ENCODE assay signal across 1 mouse cellular context in genomic region chr4:136174216-136175193, GRCm38 (mm10).
TF ChIP-seq lines count a peak whose summit lies in the region.

No protein-coding gene starts in this region.

TF ChIP-seq in CH12.LX, 34 proteins besides CTCF, POLR2A, EP300 and RAD21 (continued from another document):
- TF ChIP-seq ZNF384 (IDR thresholded peaks at IDR 0.05; ENCODE audit: low read depth, low read length) (no peak), GABPA (IDR thresholded peaks at IDR 0.05; ENCODE audit: insufficient replicate concordance, low read depth, low read length) (no peak), TCF12 (IDR thresholded peaks at IDR 0.05; ENCODE audit: low read depth, low read length) (peak; percentile 61), TBP (conservative IDR thresholded peaks at IDR 0.05; ENCODE audit: low read depth, low read length) (no peak), USF1 (IDR thresholded peaks at IDR 0.05; ENCODE audit: low read depth, low read length) (no peak)
